ENCODE assay signal across 15 mouse cellular contexts in genomic region chr6:87653904-87654638, GRCm38 (mm10). TPM values are rescaled to one million over a fixed set of nuclear protein-coding genes. Genes with fewer than 3 reads are reported as not detected.
DNase-seq lines count a peak whose midpoint lies in the region; ATAC-seq and TF ChIP-seq lines count a peak whose summit lies in the region.
"Had no signal": no experiment of that assay in that cellular context is flagged by ENCODE, and none has a peak within 500 bp of the region (broad histone marks: within the 10 kb centered on the region; RNA-seq: fewer than 3 reads in every experiment).

No protein-coding gene starts in this region.

- DNase-seq in gastrocnemius, adult 18-20 months (ENCODE audit: low spot score) = peak; percentile 25
- no peak for DNase-seq in gastrocnemius, postnatal 25 days
- DNase-seq in kidney, adult 2 months = no peak
- no peak for DNase-seq in right cerebral cortex, adult 2 months (ENCODE audit: low spot score in 2 of 2)
- no peak for DNase-seq in layer of hippocampus, postnatal 36 days
- DNase-seq: B cell, adult 2 months; cerebellum, adult 9-11 months; lung, postnatal 10 days had no signal

- peak overlapping the region; percentile 23; the same call in 1 of the 2 replicates for H3K4me2 ChIP-seq in kidney, embryonic 16.5 days (replicated peaks; ENCODE audit: low read depth, low read length)
- H3K4me2 ChIP-seq: liver, embryonic 11.5 days; midbrain, embryonic 11.5 days had no signal

- peak; percentile 87 for ATAC-seq in kidney, embryonic 16.5 days (ENCODE audit: low FRiP score, low TSS enrichment)
- ATAC-seq in hematopoietic stem cell, adult 5-6 weeks (replicated peaks in 1 of 2; ENCODE audit: insufficient read depth in 1 of 2, low FRiP score in 2 of 2, low TSS enrichment in 1 of 2, low read depth in 1 of 2, poor library complexity in 2 of 2, severe bottlenecking in 2 of 2) = peak; percentile 67 to 69; a peak in 3 of 4 replicates
- ATAC-seq: forebrain, embryonic 16.5 days; Patski had no signal

- peaks cover 21% of the 10 kb centered on the region for H3K4me1 ChIP-seq in kidney, embryonic 16.5 days (ENCODE audit: insufficient read depth, low read length)
- no peaks in the 10 kb centered on the region for H3K4me1 ChIP-seq in kidney, adult 2 months (ENCODE audit: control insufficient read depth, insufficient read depth, low read length)

- no peak overlapping the region for H3ac ChIP-seq in C2C12 (ENCODE audit: control insufficient read depth, insufficient read length, low read depth)

- no peak overlapping the region for H3K9ac ChIP-seq in kidney, embryonic 16.5 days (replicated peaks; ENCODE audit: low read length)

- no peaks in the 10 kb centered on the region for H3K79me3 ChIP-seq in C2C12 (ENCODE audit: low read depth)

- no peaks in the 10 kb centered on the region for H3K27me3 ChIP-seq in kidney, embryonic 16.5 days (ENCODE audit: insufficient read depth, low read length)
- no peaks in the 10 kb centered on the region for H3K27me3 ChIP-seq in kidney, adult 2 months (replicated peaks; ENCODE audit: control insufficient read depth, insufficient read depth, low read length)
- H3K27me3 ChIP-seq in C2C12 (ENCODE audit: control insufficient read depth, insufficient read depth, insufficient read length) = no peaks in the 10 kb centered on the region
- H3K27me3 ChIP-seq: Patski had no signal

- H3K4me3 ChIP-seq in kidney, embryonic 16.5 days (ENCODE audit: low read length) = no peak overlapping the region
- H3K4me3 ChIP-seq in kidney, adult 2 months (ENCODE audit: insufficient read depth, low read depth, low read length) = no peak overlapping the region
- H3K4me3 ChIP-seq in C2C12 (ENCODE audit: insufficient read depth, poor library complexity, severe bottlenecking) = no peak overlapping the region

- 19% methylated on average over 8 of the region's 8 CpGs for WGBS in kidney, embryonic 16.5 days
- 39% methylated on average over 8 of the region's 8 CpGs for WGBS in kidney, adult 2 months

- no peaks in the 10 kb centered on the region for H3K79me2 ChIP-seq in C2C12 (ENCODE audit: control insufficient read depth, insufficient read depth)

- 0 out of 2 replicates have a peak, but pooled peaks cover 5% of the 10 kb centered on the region for H3K36me3 ChIP-seq in kidney, embryonic 16.5 days (ENCODE audit: insufficient read depth, low read length)
- no peaks in the 10 kb centered on the region for H3K36me3 ChIP-seq in kidney, adult 2 months (ENCODE audit: control insufficient read depth, insufficient read depth, low read length)
- H3K36me3 ChIP-seq in C2C12 (ENCODE audit: control insufficient read depth, insufficient read depth) = peaks cover 15% of the 10 kb centered on the region

- TF ChIP-seq CTCF in kidney, adult 2 months (conservative IDR thresholded peaks at IDR 0.05; ENCODE audit: insufficient read depth, insufficient read length, low read depth, low read length) = no peak
- TF ChIP-seq CTCF in C2C12 (IDR thresholded peaks at IDR 0.05; ENCODE audit: control insufficient read depth, insufficient read depth, insufficient read length) = no peak

- no peak for TF ChIP-seq POLR2A in kidney, adult 2 months (IDR thresholded peaks at IDR 0.05; ENCODE audit: low read depth, low read length)

- H3K9me3 ChIP-seq in kidney, embryonic 16.5 days (ENCODE audit: low read length) = no peaks in the 10 kb centered on the region

- peak overlapping the region; percentile 89 for H3K27ac ChIP-seq in kidney, embryonic 16.5 days (ENCODE audit: low read length)
- no peak overlapping the region for H3K27ac ChIP-seq in kidney, adult 2 months (ENCODE audit: insufficient read depth, low read depth, low read length)

TF ChIP-seq in C2C12, 6 proteins besides CTCF, POLR2A, EP300 and RAD21:
- TF ChIP-seq CEBPB (IDR thresholded peaks at IDR 0.05; ENCODE audit: low read depth) (peak; percentile 3), MAX (IDR thresholded peaks at IDR 0.05) (no peak)

RNA-seq across cellular contexts. Expression of gene Aplf, which starts 17.9 kb away (rescaled TPM):
- total RNA-seq in gastrocnemius, adult 18-20 months (2021) = 1 to 10 TPM; 2.7 to 3.2 TPM
- total RNA-seq in gastrocnemius, postnatal 25 days (2021) = 1 to 10 TPM; 2.7 to 3.3 TPM
- polyA plus RNA-seq in kidney, embryonic 16.5 days (2015; fragmentation: Nextera tagmentation; extraction: Ambion mirVana) = 18.1 and 18.7 TPM in 2 replicates
- polyA plus RNA-seq in kidney, adult 2 months (2012; rRNA removed) = 2.6 TPM in 2 replicates
- 5.8 TPM for polyA plus RNA-seq in C2C12 (2012; fragmentation: generic; extraction: Trizol)
- 16.6 and 20.9 TPM in 2 replicates for total RNA-seq in hematopoietic stem cell, adult 5-6 weeks (2017)
- total RNA-seq in layer of hippocampus, postnatal 36 days (2021) = 1 to 10 TPM; 6.2 to 6.5 TPM
